Mouse (Mus musculus) T-helper 1 cell (primary cell): ENCODE measurements at regions not wholly inside any gene's neighbourhood (a gene's known extent, or its start where the extent isn't known, plus 50 kb on each side); places are given as distances from the start of the nearest gene placed in this dataset.

Experiments
- in situ Hi-C: fragments of 300-600 bp; cut with MboI, MseI; formaldehyde crosslinking; loops from one replicate; pipeline ENCODE4 v1.15.1; 2025; ENCODE audit warnings: high pct_unique_total_duplicates

DNA sequence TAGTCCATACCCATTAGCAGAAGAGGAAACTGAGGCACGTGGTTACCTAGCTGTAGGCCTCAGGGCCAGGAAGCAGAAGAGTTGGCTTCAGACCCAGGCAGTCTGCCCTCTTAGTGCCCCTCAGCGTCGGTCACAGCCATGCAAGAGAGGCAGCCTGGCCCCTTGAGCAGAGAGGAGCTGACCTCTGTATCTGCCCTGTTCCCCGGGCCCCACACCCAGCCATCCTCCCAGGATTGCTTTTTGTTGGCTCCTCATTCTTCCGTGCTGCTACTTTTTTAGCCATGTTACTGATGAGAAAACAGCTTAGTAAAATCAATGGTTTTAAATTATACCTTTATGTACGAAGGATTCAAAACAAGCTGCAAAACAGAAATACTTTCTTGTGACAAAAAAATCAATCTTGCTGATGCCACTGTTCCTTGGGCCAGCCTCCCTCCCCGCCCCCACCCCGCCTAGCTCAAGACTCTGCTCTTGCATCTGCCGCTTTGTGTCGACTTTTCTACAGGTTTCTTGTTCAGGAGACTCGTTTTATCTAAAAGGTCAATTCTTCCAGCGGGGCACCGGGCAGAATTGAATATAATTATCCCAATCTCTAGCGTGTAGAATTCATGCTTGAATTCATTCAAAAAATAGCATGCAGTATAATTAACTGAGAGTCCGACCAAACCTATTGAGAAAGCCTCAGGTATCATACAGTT is 70.8 kb downstream of the Sall1 start:
- in situ Hi-C loops: loop anchor here (25.0 kb wide), 1 partner anchor 1439 kb away; no protein-coding TSS in a partner anchor

DNA sequence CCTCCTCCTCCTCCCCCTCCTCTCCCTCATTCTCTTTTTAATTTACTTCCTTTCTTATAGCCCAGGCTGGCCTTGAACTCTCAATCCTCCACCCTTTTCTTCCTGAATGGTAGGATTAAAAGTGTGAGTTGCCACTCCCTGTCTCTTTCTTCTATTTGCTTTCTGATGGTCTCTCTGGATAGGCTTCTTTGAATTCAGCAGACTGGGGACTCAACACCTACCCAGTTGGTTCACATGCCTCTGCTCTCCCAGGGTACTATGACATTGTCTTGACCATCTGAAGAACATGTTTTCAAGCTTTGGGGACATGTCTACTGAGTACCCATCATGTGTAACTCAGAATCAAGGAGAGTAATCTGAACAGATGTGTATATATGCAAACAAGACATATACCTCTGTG is 85.1 kb downstream of the Sall1 start:
- in situ Hi-C loops: loop anchor here (25.0 kb wide), 1 partner anchor 1453 kb away; no protein-coding TSS in a partner anchor

DNA sequence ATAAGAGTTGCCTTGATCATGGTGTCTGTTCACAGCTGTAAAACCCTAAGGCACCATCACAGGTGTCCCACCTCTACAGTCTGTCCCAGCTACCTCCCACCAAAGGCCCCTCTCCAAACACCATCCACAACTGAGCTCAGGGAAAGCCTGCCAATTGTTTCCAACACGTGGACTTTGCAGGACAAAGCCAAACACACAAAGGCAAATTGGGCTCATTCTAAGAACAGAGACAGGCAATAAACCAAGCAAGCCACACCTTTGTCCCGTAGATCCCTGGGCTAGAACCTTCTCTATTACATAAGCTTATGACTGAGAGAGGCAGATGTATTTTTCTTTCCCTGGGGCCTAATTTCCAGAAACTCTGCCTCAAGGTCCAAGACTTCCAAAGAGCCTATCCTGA is 90.8 kb downstream of the Sall1 start:
- in situ Hi-C loops: loop anchor here (25.0 kb wide), 1 partner anchor 1459 kb away; no protein-coding TSS in a partner anchor

GRCm38 (mm10) chr8:88951829-88952155 is 92.2 kb downstream of the Sall1 start:
- in situ Hi-C loops: loop anchor here (25.0 kb wide), 1 partner anchor 1461 kb away; no protein-coding TSS in a partner anchor

DNA sequence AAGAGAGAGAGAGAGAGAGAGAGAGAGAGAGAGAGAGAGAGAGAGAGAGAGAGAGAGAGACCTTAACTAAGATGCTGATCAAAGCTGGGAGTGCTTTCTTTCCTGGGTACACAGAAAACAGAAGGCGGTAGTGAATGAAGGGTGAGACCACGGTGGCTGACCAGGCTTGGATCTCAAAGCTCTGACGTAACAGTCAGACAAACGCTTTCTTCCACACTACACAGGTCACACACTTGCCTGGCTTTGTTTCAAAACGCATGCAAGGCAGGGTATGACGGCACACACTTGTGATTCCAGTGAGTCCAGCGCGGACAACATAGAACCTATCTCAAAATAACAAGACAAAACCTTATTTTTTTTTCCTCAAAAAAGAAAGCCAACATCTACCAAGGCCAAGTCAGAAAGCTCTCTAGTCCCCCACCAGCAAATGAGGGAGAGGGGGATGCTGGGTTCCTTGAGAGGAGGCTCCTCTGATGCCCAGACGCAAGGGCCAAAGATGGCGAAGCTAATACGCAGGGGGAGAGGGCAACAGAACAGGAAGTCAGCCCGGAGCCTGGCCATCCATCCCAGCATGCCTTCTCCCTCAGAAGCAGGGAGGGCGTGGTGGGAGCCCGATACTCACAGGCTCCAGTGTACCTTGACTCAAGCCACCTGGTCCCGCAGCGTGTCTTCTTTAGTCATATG is 92.7 kb downstream of the Sall1 start:
- in situ Hi-C loops: loop anchor here (25.0 kb wide), 1 partner anchor 1461 kb away; no protein-coding TSS in a partner anchor

GRCm38 (mm10) chr8:88949975-88950374 is 94.0 kb downstream of the Sall1 start:
- in situ Hi-C loops: loop anchor here (25.0 kb wide), 1 partner anchor 1462 kb away; no protein-coding TSS in a partner anchor

DNA sequence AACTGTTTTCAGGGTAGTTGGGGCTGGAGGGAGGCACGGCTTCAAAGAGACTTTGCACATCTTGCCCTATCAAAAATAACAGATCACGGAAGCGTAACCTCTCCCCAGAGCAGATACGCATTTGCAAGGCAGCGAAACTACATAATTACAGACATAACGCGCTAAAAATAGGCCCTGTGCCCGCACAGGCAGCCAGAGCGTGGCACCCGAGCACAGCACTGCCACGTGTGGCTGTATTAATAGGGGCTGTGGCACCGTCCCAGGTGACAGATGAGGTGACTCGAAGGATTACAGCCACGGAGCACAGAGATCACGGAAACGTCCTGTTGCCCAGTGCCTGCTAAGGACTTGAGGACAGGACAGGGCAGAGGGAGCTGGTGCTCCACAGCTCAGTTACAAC is 95.0 kb downstream of the Sall1 start:
- in situ Hi-C loops: no loop called here

DNA sequence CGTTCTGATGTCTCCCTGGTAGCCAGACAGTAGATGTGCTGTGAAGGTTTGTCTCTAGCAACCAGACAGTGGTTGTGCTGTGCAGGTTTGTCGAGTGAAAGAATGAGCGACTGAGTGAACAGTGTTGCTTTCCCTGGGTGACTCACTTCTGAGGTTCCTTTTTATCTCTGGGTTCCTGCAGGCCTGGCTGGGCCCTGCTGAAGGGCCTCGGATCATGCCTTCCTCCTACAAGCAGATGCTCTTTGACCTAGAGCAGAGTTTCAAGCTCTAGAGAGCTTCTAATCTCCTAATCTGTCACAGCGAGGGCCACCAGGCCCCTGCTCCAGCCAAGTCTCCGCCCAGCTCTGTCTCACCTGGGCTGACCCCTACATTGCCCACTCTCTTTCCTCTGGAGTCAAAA is 95.6 kb downstream of the Sall1 start:
- in situ Hi-C loops: no loop called here

DNA sequence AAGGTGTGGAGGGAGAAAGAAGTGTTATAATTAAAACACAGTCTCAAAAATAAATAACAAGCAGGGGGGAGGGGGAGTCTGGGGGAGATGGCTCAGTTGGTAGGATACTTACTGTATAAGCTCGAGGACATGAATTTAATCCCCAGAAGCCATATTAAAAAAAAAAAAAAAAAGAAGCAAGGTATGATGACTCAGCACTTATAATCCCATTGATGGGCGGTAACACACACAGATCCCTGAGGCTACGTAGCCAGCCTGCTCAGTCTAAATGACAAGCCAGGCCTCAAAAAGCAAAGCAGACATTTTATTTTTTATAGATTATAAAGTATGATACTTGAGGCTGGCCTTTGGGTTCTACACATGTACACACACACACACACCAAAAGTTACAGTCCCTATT is 96.6 kb downstream of the Sall1 start:
- in situ Hi-C loops: no loop called here

GRCm38 (mm10) chr8:88945656-88946055 is 98.3 kb downstream of the Sall1 start:
- in situ Hi-C loops: no loop called here

DNA sequence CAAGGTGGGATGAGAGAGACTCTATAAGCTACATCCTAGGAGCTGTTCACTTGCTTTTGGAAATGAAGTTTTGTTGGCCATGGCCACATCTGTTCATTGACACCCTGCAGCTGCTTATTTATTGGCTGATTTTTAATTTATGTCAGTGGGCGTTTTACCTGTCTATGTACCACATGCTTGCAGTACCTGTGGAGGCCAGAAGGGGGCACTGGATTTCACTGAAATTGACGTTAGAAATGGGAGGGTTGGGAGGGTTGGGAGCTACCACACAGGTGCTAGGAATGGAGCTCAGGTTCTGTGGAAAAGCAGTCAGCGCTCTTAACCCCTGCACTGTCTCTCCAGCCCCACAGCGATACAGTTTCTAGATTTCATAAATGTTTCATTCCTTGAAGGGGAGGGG is 99.9 kb downstream of the Sall1 start:
- in situ Hi-C loops: no loop called here

DNA sequence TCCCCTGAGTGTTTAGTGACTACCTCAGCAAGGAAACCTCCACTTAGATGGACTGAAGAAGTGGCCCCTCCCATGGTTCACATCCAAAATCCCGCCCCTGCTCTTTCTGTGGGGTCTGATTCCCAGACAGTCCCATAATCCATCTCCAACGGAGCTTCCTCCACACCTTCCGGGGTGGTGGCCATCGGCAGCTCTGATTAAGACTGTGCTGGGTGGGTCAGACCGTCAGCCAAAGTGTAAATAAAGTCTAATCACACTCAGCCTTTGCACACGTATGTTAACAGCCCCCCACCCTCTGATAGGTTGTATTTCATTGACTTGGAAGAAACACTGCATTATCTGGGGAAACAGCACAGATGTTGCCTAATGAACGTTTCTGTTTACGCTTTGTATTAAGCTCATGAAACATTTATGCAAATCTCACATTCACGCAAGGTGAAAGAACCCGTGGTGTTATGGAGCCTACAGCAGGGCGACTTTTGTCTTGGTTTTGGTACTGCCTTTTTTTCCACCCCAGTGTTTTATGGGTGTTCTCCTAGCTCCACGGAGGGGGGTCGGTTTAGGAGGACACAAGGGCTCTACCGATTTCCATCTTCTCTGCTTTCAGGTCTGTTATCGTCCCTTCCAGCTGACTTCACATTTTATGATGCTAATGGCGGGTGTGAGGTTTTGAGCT is 104.8 kb downstream of the Sall1 start:
- in situ Hi-C loops: no loop called here

- in situ Hi-C loops: no loop called here
Measured at GRCm38 (mm10) chr8:88934708-88935107, 109.3 kb downstream of the Sall1 start.

DNA sequence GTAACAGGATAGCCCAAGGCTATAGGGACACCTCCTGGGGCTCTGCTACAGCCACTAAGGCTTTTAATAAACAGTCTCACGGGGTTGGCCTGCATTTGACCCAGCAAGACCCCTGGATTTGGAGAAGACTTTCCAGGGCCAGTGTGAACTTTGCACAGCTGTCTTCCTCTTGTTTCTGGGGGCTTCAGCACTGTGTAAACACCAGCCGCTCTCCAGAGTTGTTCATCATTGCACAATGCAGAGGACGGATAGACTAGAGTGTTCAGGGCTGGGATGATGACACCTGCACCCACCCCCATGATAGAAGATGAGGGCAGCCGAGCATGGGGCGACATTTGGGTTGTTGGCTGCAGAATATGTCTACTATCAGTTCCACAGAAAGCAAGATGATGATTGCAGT is 112.9 kb downstream of the Sall1 start:
- in situ Hi-C loops: no loop called here

DNA sequence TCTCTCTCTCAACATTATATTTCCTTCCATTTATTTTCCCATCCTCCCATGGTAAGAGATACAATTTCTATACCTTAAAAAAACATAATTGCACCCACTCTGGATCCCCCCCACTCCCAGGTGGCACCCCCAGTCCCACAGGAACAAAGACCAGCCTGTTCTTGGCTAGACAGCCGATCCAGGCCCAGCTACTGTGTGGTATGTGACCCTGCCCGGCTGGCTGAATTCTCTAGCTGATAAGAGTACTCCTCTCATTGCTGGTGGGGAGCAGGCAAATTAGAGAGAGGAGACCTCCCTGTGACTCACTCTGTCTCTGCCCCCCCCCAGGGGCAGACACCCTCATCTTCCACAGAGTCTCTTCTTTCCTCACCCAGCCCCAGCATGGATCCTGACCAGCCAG is 113.6 kb downstream of the Sall1 start:
- in situ Hi-C loops: no loop called here

- in situ Hi-C loops: no loop called here
Measured at GRCm38 (mm10) chr8:88928675-88929377, 115.1 kb downstream of the Sall1 start.

- in situ Hi-C loops: no loop called here
Measured at GRCm38 (mm10) chr8:88922840-88923239, 121.1 kb downstream of the Sall1 start.

- in situ Hi-C loops: no loop called here
Measured at GRCm38 (mm10) chr8:88921967-88922366, 122.0 kb downstream of the Sall1 start.

- in situ Hi-C loops: no loop called here
Measured at GRCm38 (mm10) chr8:88919282-88919681, 124.7 kb downstream of the Sall1 start.

- in situ Hi-C loops: no loop called here
Measured at GRCm38 (mm10) chr8:88916064-88916463, 127.9 kb downstream of the Sall1 start.

DNA sequence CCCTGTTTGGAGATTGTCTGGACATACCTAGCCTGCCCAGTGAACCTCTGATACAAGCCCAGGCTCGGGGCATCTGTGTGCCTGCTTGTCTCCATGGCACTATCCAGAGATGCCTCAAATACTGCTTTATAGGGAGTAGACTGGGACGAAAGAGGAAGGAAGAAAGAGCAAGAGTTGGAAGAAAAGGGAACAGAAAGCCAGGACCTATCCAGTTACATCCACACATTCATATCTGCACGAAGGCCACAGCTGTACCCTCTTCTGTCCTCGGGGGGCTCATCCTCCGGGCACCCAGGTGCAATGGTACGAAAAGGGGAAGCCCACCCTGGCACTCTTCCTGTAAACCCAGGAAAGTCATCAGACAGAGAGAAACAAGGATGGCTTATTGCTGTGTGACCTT is 129.3 kb downstream of the Sall1 start:
- in situ Hi-C loops: loop anchor here (5.0 kb wide), 1 partner anchor 102 kb away; no protein-coding TSS in a partner anchor

GRCm38 (mm10) chr8:88914190-88914589 is 129.8 kb downstream of the Sall1 start:
- in situ Hi-C loops: loop anchor here (5.0 kb wide), 1 partner anchor 102 kb away; no protein-coding TSS in a partner anchor
